Mouse (Mus musculus): ENCODE measurements around the gene Fmnl2.

GRCm38 (mm10) chr2:52868181-52868580, 10.5 kb downstream of the Fmnl2 start:
- no peak for TF ChIP-seq CTCF (IDR thresholded peaks at IDR 0.05; ENCODE audit: low read depth, low read length)
- TF ChIP-seq POLR2A (IDR thresholded peaks at IDR 0.05; ENCODE audit: borderline replicate concordance, low read depth, low read length) = no peak

All from bone marrow macrophage, adult 2 months (primary cell).